Mouse (Mus musculus) hindbrain, embryonic 16.5 days (tissue): ENCODE data around the gene Mtus2. TPM values are rescaled to one million over a fixed set of nuclear protein-coding genes. Genes with fewer than 3 reads are reported as not detected.

Experiments
- ATAC-seq: fragments of 200-750 bp; cut with Nextera tagmentation; 2 replicates; pipeline ENCODE4 v1.8.0; 2017; ENCODE audit warnings: moderate TSS enrichment, moderate library complexity
- H3K27ac ChIP-seq: fragments of 300-500 bp; sonication (generic); 2 replicates; pipeline ENCODE4 v1.5.1; 2014; ENCODE audit warnings: low read depth, mild to moderate bottlenecking, control low read depth, low read length, moderate library complexity
- H3K27me3 ChIP-seq: fragments of 300-500 bp; sonication (generic); replicated peaks from 2 replicates; pipeline ENCODE4 v1.6.1; 2014; ENCODE audit warnings: low read length; ENCODE audit not compliant: control insufficient read depth, insufficient read depth
- H3K36me3 ChIP-seq: fragments of 300-500 bp; sonication (generic); 2 replicates; pipeline ENCODE4 v1.6.1; 2014; ENCODE audit warnings: mild to moderate bottlenecking, low read length, moderate library complexity, mixed read lengths; ENCODE audit not compliant: control insufficient read depth, insufficient read depth
- H3K4me1 ChIP-seq: fragments of 300-500 bp; sonication (generic); 2 replicates; pipeline ENCODE4 v1.6.1; 2014; ENCODE audit warnings: low read depth, low read length; ENCODE audit not compliant: control insufficient read depth, insufficient read depth
- H3K4me2 ChIP-seq: fragments of 300-500 bp; sonication (generic); 2 replicates; pipeline ENCODE4 v1.6.1; 2014; ENCODE audit warnings: mild to moderate bottlenecking, low read length, control low read depth, moderate library complexity
- H3K4me3 ChIP-seq: fragments of 300-500 bp; sonication (generic); 2 replicates; pipeline ENCODE4 v1.5.1; 2014; ENCODE audit warnings: mild to moderate bottlenecking, low read length, control low read depth, moderate library complexity
- H3K9ac ChIP-seq: fragments of 300-500 bp; sonication (generic); 2 replicates; pipeline ENCODE4 v1.6.1; 2014; ENCODE audit warnings: low read depth, mild to moderate bottlenecking, control low read depth, low read length, moderate library complexity
- H3K9me3 ChIP-seq: fragments of 300-500 bp; sonication (generic); 2 replicates; pipeline ENCODE4 v1.6.1; 2014; ENCODE audit warnings: mild to moderate bottlenecking, low read length, moderate library complexity; ENCODE audit not compliant: control insufficient read depth
- WGBS: fragments of 180-500 bp; shearing (Covaris S2); extraction: QIAGEN DNeasy Blood & Tissue Kit; methylation state at CpG from one replicate; pipeline ENCODE4 v1.1.7; 2014; 5-methylcytosine and 5-hydroxymethylcytosine counted together
- polyA plus RNA-seq: library from polyadenylated mRNA; unstranded; fragments of >200 nt; fragmentation: Nextera tagmentation; extraction: Ambion mirVana; gene quantifications from 2 replicates; pipeline ENCODE4 v1.2.1, GENCODE M21; 2015

Mtus2 gene
- polyA plus RNA-seq, 1 experiment from 2014 or later, result 34.8 TPM

DNA sequence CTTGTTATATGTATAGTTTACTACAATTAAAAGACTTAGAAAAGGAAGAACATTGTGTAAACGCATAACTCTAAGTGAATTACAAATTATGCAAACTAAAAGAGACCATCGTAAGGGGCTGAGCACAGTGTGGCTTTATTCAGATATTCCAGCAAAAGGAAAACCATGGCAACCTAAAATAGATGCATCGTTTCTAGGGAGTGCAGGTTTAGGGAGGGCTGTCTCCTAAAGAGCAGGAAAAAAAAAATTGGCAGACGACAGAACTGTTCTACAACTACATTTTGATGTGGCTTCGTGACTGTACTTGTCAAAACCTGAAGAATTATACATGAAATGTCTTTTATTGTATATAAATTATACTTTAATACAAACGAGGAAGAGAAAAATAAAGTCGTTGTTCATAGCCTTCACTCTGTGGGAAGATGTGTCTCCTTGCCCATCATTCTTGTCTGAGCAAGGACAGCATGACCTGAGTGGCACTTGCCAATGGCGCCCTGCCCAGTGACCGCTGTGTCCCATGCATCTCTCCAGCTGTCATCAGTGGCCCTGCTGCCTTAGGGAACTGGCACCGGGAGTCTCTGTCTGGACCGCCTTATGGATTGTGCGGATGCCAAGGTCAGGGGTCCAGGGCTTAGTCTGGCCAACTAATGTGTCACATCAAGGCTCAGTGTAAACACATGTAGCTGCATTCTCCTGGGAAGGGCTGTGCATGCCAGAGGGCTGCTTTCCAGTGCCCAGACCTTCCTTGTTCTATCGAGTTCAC lies 95.9 kb downstream of the Mtus2 start:
- Histone ChIP-seq H3K4me1 (peaks cover 7% of the 10 kb centered on the region; the same call in 1 of the 2 replicates), H3K4me3 (no peak overlapping the region), H3K9me3 (no peaks in the 10 kb centered on the region), H3K36me3 (no peaks in the 10 kb centered on the region), H3K27ac (no peak overlapping the region), H3K9ac (no peak overlapping the region), H3K4me2 (no peak overlapping the region), H3K27me3 (no peaks in the 10 kb centered on the region)
- peak; percentile 94 for ATAC-seq
- WGBS, result 55% methylated on average over 13 of the region's 13 CpGs

DNA sequence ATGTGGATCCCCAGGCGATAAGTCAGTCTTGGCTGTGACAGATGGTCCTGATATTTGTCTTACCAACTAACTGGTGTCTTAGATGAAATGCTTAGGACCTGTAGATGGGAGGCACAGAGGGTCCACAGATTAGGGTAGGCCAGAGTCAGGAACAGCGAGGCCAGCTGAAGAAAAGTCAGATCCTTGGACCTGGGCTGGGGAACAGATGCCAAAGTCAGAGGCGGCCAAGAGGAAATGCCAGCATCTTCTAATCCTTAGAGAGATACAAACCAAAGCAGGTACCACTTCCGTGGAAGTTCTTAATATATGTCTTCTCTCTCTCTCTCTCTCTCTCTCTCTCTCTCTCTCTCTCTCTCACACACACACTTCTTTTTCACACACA lies 96.5 kb downstream of the Mtus2 start:
- no peak overlapping the region for H3K27ac ChIP-seq
- no peaks in the 10 kb centered on the region for H3K9me3 ChIP-seq
- no peak overlapping the region for H3K4me3 ChIP-seq
- no peak overlapping the region for H3K4me2 ChIP-seq
- peaks cover 7% of the 10 kb centered on the region; the same call in 1 of the 2 replicates for H3K4me1 ChIP-seq
- H3K27me3 ChIP-seq, result no peaks in the 10 kb centered on the region
- 69% methylated on average over 4 of the region's 4 CpGs for WGBS
- no peak; the same call in 1 of the 2 replicates for ATAC-seq
- H3K36me3 ChIP-seq, result no peaks in the 10 kb centered on the region
- no peak overlapping the region for H3K9ac ChIP-seq

- no peak for ATAC-seq
- Histone ChIP-seq H3K36me3 (no peaks in the 10 kb centered on the region), H3K4me1 (peaks cover 7% of the 10 kb centered on the region; the same call in 1 of the 2 replicates), H3K4me2 (no peak overlapping the region), H3K4me3 (no peak overlapping the region), H3K27ac (no peak overlapping the region), H3K27me3 (no peaks in the 10 kb centered on the region), H3K9me3 (0 out of 2 replicates have a peak, but pooled peaks cover 2% of the 10 kb centered on the region), H3K9ac (no peak overlapping the region)
- 90% methylated on average over 1 of the region's 1 CpGs for WGBS
These were observed 99.7 kb downstream of the Mtus2 start for GRCm38 (mm10) chr5:148056831-148057230.

DNA sequence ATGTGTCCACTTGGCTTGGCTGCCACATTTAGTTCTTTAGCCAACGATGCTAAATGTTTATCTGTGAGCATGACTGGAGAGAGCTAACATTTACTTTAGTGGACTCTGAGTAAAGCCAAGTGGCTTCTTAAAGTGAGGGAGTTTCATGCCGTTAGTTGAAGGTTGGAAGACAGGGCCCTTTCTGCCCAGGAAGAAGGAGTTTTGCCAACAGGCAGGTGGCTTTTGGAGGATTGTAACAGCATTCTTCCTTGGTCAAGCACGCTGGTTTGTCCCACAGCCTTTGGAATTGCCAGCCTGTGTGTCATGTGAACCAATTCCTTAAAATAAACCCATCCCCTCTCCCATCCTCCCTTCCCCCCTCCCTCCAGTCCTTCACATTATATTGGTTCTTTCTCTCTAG lies 100.3 kb downstream of the Mtus2 start:
- Histone ChIP-seq H3K27me3 (no peaks in the 10 kb centered on the region), H3K36me3 (no peaks in the 10 kb centered on the region), H3K4me1 (peaks cover 7% of the 10 kb centered on the region; the same call in 1 of the 2 replicates), H3K4me2 (no peak overlapping the region), H3K9ac (no peak overlapping the region), H3K27ac (no peak overlapping the region), H3K9me3 (0 out of 2 replicates have a peak, but pooled peaks cover 2% of the 10 kb centered on the region), H3K4me3 (no peak overlapping the region)
- ATAC-seq, result no peak
- 78% methylated on average over 3 of the region's 3 CpGs for WGBS

DNA sequence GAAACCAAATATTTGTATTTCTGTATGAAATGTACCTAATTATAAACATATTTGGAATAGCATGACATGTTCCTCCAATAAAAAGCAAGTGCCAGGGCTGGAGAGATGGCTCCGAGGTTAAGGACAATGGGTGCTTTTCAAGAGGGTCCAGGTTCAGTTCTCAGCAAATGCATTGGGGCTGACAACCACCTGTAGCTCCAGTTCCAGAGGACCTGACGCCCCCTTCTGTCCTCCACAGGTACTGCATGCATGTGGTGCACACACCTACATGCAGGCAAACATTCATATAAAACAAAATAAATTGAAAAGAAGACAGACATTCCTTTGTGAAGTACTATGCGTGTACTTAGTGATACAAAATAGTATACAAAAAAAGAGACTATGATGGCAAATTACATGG lies 102.2 kb downstream of the Mtus2 start:
- no peak overlapping the region for H3K27ac ChIP-seq
- H3K9ac ChIP-seq, result no peak overlapping the region
- no peaks in the 10 kb centered on the region for H3K27me3 ChIP-seq
- no peak for ATAC-seq
- no peak overlapping the region for H3K4me2 ChIP-seq
- no peak overlapping the region for H3K4me3 ChIP-seq
- H3K4me1 ChIP-seq, result no peaks in the 10 kb centered on the region
- H3K36me3 ChIP-seq, result no peaks in the 10 kb centered on the region
- 67% methylated on average over 3 of the region's 3 CpGs for WGBS
- H3K9me3 ChIP-seq, result 0 out of 2 replicates have a peak, but pooled peaks cover 2% of the 10 kb centered on the region

GRCm38 (mm10) chr5:148061869-148062268 lies 104.7 kb downstream of the Mtus2 start:
- Histone ChIP-seq H3K4me1 (no peaks in the 10 kb centered on the region), H3K4me2 (no peak overlapping the region), H3K9ac (no peak overlapping the region), H3K9me3 (0 out of 2 replicates have a peak, but pooled peaks cover 2% of the 10 kb centered on the region), H3K36me3 (no peaks in the 10 kb centered on the region), H3K27ac (no peak overlapping the region), H3K4me3 (no peak overlapping the region), H3K27me3 (no peaks in the 10 kb centered on the region)
- 90% methylated on average over 4 of the region's 4 CpGs for WGBS
- ATAC-seq, result no peak

DNA sequence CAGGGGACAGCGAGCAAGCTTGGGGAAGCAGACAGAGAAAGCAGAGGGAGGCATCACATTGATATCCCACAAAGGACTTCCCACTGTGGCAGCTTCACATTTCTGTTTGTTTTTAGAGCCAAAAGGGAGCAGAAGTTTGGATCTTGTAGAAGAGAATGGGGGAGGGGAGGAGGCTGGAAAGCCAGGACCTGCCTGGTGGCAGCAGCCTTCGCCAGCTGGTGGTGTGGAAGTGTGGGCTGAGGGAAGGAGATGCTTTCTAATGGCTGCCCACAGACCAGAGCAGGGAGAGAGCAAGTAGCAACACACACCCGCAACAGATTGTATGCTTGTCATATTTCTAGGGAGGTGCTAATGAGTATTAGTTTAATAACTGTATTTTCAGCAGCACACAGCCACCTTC lies 106.6 kb downstream of the Mtus2 start:
- Histone ChIP-seq H3K36me3 (no peaks in the 10 kb centered on the region), H3K9ac (no peak overlapping the region), H3K4me3 (no peak overlapping the region), H3K4me1 (no peaks in the 10 kb centered on the region; the same call in 1 of the 2 replicates), H3K27ac (no peak overlapping the region), H3K27me3 (no peaks in the 10 kb centered on the region), H3K4me2 (no peak overlapping the region), H3K9me3 (0 out of 2 replicates have a peak, but pooled peaks cover 2% of the 10 kb centered on the region)
- ATAC-seq, result no peak
- 74% methylated on average over 3 of the region's 3 CpGs for WGBS

- Histone ChIP-seq H3K9me3 (no peaks in the 10 kb centered on the region), H3K36me3 (no peaks in the 10 kb centered on the region), H3K27ac (no peak overlapping the region), H3K4me1 (no peaks in the 10 kb centered on the region; the same call in 1 of the 2 replicates), H3K4me3 (no peak overlapping the region), H3K9ac (no peak overlapping the region), H3K27me3 (no peaks in the 10 kb centered on the region), H3K4me2 (no peak overlapping the region)
- WGBS, result 71% methylated on average over 5 of the region's 5 CpGs
- ATAC-seq, result no peak
These were observed 108.1 kb downstream of the Mtus2 start for GRCm38 (mm10) chr5:148065251-148065650.

GRCm38 (mm10) chr5:148069909-148070308 lies 112.8 kb downstream of the Mtus2 start:
- ATAC-seq, result no peak; the same call in 1 of the 2 replicates
- H3K4me3 ChIP-seq, result no peak overlapping the region
- H3K27me3 ChIP-seq, result no peaks in the 10 kb centered on the region
- no peaks in the 10 kb centered on the region for H3K36me3 ChIP-seq
- 24% methylated on average over 4 of the region's 4 CpGs for WGBS
- no peak overlapping the region for H3K27ac ChIP-seq
- H3K4me2 ChIP-seq, result no peak overlapping the region
- no peaks in the 10 kb centered on the region for H3K9me3 ChIP-seq
- H3K4me1 ChIP-seq, result no peaks in the 10 kb centered on the region; the same call in 1 of the 2 replicates
- no peak overlapping the region for H3K9ac ChIP-seq
